Mouse (Mus musculus): ENCODE data around the gene Kcnj3.
"Not testable (repeated sequence)": the region's sequence is repeated elsewhere in the genome, so short reads cannot be mapped to it uniquely, and the experiment has no call there.

Gene Kcnj3

DNA sequence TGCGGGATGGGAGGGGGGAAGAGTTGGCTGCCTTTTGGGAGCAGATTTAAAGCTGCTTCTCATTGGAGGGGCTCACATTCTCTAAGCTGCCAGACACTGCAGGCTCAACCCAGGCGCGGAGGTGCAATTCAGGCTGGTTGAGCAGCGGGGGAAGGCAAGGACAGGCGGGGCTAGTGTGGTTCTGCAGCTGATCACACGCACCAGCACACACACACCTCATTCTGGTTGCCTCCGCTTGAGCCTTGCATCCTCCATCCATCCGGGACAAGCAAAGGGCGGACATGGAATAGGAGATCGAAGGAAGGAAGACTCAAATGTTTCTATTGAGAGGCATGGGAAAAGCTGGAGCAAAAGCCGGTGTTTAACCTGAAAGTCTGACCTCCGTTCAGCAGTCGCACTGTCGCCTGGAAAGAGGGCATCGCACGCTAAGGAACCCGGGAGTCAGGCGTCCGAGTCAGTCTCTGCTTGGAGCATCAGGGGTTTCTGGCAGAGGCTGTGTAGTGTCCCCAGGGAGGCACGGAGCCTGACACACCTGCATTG is at the start of gene Kcnj3:
TSS of gene Kcnj3 (plus strand) at position 250 of the 540 bp plus-strand sequence.
- no peak for DNase-seq (ENCODE audit: low read depth in 2 of 2, low spot score in 2 of 2)

DNA sequence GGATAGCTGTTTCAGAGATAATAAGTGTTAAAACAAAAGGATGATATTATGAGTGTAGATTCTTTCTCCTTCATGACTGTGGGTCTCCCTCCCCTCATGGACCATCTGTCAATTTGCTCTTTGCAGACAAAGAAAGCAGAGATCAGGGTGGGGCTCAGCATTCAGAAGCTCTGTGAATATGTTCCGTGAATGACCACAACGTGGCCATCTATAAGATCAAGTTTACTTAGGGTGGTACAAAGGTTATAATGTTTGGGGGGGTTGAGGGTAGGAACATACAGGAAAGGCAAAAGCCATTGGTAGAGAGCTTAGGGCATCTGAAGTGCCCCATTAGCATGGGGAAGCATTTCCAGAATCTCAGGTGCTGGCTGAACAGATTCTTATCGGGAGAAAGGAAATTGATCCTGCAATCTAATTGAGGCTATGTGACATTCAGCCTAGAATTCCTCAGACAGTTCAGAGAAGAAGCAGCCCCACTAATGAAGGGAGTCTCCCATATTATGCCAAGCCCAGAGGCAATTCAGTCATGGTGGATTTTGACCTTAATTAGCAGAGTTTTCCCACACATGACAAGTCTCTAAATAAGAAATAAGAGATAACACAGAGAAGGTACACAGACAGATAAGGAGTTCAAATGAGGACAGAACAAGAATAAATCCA is 45.3 kb upstream of the Kcnj3 start:
- no peak for DNase-seq (ENCODE audit: low read depth in 2 of 2, low spot score in 2 of 2)

DNA sequence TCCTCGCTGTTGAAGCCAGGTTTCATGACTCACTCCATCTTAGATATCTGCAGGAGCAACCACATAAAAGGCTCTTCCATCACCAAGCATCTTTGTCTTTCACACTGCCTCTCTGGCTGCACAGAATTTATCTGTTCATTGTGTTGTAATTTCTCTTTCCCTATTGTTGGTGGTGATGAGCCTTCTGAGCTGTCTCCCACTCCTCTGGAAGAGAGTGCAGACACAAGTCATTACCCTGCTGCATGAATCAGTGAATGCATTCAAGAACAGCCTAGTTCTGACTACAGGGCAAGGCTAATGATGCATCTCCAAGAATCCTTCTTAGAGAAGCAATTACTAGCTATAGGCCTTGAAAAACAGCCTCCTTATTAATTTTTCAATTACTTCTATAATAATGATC is 30.5 kb upstream of the Kcnj3 start:
- no peak for DNase-seq (ENCODE audit: low read depth in 2 of 2, low spot score in 2 of 2)

DNA sequence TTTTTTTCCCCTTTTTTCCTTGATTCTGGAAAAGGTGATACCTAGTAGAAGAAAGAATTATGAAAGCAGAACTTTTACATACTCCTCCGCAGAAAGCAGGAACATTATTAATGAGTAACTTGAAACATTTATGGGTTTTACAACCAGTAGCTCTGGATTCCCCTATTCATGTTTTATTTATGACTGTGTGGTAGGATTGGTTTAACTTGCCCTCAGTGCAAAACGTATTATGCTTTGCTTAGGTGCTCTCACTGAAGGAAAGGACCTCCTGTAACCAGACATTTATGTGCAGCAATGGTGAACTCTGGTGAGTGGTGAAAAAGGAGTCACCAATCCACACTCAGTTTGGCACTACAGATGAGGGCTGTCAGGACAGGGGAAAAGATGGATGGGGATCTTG is 8.1 kb upstream of the Kcnj3 start:
- DNase-seq (ENCODE audit: low read depth in 2 of 2, low spot score in 2 of 2) = no peak

DNA sequence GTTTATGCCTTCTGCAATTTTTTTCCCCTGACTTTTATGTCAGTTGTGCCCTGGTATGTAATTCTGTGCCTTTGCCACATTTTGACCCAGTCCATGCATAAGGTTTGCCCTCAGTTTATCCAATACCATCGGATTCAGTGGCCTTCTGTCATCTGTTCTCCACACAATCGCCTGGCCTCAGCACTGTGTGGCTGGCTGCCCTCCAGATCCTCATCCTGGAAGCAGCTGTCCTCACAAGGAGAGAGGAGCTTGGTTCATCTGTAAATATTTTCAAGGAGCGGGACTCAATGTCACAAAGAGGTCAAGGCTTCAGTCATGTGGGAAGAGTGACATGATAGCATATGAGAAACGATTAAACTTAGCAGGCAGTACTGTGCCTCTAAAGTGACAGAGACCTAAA is 3.7 kb upstream of the Kcnj3 start:
- DNase-seq (ENCODE audit: low read depth in 2 of 2, low spot score in 2 of 2) = no peak

DNA sequence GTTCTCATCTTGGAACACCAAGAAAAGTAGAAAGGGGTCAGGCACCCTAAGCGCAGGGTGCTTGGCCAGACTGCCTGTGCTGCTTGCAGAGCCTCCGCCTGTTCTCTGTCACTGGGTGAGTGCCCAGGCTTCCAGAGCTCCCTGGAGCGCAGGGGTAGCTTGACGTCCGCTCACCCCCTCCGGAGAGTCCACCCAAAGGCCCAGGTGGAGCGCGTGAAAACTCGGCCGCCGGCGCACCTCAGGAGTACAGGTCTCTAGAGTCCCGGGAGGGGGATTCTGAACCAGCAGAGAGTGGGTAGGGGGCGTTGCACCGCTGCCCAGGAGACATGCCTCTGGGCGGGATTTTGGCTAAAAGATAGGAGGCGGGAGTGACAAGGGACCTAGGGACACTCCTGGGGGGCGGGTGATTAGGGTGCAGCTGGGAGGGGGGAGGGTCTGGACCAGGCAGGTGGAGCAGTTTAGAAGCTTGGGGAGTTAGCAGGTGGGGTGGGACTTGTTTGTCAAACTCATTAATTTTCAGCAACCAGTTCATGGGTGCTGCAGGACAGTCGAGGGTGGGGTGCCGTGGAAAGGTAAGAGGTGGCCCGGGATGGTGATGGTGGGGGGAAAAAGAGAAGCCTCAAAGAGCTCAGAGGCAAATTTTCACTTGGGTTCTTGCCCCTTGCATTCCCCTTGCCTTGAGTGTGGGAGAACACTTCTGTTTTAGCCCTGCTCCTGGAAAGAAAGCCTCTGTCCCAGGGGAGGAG is 664 bp downstream of the Kcnj3 start:
- no peak for DNase-seq (ENCODE audit: low read depth in 2 of 2, low spot score in 2 of 2)

DNA sequence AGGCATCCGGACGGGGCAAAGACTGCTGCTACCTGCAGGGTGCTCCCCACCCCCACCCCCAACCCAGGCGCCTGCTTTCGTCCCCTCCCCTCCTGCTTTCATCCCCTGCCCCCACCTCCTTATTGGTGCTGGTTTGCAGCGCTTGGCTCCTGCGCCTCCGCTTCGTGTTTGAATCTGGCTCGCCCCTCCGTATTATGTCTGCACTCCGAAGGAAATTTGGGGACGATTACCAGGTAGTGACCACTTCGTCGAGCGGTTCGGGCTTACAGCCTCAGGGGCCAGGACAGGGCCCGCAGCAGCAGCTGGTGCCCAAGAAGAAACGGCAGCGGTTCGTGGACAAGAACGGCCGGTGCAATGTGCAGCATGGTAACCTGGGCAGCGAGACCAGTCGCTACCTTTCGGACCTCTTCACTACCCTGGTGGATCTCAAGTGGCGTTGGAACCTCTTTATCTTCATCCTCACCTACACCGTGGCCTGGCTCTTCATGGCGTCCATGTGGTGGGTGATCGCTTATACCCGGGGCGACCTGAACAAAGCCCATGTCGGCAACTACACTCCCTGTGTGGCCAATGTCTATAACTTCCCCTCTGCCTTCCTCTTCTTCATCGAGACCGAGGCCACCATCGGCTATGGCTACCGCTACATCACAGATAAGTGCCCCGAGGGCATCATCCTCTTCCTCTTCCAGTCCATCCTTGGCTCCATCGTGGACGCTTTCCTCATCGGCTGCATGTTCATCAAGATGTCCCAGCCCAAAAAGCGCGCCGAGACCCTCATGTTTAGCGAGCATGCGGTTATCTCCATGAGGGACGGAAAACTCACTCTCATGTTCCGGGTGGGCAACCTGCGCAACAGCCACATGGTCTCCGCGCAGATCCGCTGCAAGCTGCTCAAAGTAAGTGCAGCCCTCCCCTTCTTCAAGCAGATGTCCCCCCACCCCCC is 1.5 kb downstream of the Kcnj3 start:
- no peak for DNase-seq (ENCODE audit: low read depth in 2 of 2, low spot score in 2 of 2)

DNA sequence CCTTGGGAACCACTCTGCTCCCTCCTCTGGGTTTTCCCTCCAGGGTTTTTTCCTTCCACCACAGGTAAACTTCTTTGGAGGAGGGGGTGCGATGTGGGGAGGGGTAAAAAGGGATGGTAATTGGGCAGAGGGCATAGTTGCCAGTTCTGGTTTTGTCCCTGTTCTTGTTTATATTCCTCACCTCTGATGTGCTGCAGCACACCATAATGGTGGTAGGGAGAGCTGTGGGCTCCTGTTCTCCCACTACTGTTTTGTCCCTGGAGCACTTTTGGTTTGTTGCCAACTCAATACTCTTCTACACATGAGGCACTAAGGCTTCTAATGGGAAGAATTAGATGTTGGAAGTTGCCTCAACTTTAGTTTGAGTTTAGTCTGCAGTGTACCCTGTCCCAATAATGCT is 2.2 kb downstream of the Kcnj3 start:
- no peak for DNase-seq (ENCODE audit: low read depth in 2 of 2, low spot score in 2 of 2)

DNA sequence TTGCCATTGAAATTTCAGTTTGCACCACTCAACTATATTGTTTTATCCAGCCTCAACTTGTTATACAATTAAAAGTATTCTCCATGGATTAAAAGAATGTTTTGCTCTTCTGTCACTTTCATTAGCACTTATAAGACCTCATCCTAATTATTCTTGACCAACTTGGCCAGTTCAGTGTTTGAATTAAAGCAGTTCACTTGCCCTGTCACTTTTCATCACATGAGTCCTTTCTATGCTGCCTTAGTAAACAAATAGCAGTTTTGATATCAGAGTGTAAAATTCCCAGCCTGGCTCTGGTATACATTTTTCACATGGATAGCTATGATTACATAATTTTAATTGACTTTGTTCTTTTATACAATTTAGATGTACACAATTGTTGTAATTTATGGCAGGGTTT is 3.4 kb downstream of the Kcnj3 start:
- no peak for DNase-seq (ENCODE audit: low read depth in 2 of 2, low spot score in 2 of 2)

DNA sequence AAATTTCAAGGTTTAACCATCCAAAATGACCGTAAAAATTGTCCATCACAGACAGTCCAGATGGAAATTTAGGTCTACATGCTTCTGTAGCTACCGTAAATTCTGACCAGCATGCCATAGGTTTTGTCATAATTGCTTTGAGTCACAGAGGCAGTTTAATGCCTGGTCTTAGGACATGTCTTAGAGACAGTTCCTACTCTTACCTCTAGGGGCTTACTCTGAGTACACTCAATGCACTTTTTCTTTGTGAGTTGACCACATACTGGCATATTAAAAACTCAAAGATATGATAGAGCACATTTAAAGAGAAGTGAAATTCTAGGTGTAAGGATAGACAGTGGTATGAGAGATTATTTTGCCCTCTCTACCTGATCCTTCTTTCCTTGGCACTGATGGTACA is 6.2 kb downstream of the Kcnj3 start:
- no peak for DNase-seq (ENCODE audit: low read depth in 2 of 2, low spot score in 2 of 2)

DNA sequence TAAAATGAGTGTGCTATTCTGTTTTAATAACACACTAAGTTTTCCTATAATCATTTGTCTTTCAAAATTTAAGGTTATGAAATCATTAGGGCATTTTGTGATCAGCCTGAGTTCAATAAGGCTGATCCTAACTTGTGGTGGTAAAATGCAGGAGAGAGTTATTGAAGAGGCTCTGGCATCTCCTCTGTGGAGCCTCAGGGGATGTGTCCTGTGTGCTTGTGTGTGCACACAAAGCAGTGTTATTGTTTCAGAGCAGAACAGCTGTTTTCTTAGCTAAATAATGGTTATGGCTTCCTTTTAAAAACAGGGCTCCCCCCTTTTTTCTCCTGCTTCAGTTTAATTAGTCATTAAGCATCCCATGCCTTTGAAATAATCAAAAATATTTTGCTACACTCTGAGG is 11.5 kb downstream of the Kcnj3 start:
- DNase-seq (ENCODE audit: low read depth in 2 of 2, low spot score in 2 of 2) = no peak

DNA sequence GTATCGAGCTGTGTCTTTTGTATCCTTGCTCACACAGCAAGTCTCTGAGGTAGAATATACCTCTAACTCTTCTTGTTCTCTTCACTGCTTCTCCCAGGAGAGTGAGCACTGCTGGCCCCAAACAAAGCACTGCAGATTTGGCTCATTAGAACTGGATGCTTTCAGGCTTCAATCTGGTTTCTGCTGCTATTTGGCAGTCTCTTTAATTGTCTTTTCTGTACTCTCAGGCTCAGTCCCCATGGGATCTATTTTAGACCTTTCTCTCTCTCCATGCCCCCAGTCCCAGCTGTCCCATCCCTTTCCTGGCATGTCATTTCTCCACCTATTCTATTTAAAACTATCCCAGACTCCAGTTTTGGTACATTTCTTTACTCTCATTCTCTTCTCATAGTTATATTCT is 15.0 kb downstream of the Kcnj3 start:
- no peak for DNase-seq (ENCODE audit: low read depth in 2 of 2, low spot score in 2 of 2)

DNA sequence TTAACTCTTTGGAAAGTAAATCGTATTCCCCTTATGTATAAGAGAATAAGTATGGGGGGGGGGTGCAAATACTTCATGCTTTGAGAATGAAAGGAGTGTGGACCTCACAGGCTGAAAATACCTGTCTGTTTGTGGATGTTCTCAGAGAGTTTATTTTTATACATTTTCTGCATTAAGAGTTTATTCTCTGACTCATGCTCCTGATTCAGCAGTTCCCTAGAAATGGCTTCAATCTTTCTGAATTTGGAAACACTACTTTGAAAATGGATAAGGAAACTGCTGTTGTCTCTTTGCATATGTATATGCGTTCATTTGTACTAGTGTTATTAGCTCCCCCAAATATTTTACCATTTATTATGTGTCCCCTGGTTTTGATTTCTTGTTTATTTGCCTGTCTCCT is 23.4 kb downstream of the Kcnj3 start:
- no peak for DNase-seq (ENCODE audit: low read depth in 2 of 2, low spot score in 2 of 2)

DNA sequence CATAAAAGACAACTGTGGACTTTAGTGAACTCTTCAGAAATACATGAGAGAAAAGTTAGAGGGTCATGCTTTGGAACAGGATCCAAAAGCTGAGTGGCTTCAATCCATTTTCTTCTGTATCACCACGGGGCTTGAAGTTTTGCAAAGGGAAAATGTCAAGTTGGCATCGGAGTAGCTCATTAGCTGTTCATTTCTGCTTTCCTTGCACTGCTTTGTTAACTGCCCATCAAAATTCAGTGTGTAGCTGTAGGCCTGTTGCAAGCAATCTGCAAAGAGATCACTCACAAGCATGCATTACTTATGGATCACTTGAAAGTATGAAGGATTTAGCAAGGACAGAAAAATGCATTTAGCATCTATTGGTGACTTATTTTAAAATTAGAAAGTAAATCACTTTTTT is 33.4 kb downstream of the Kcnj3 start:
- DNase-seq (ENCODE audit: low read depth in 2 of 2, low spot score in 2 of 2) = no peak

DNA sequence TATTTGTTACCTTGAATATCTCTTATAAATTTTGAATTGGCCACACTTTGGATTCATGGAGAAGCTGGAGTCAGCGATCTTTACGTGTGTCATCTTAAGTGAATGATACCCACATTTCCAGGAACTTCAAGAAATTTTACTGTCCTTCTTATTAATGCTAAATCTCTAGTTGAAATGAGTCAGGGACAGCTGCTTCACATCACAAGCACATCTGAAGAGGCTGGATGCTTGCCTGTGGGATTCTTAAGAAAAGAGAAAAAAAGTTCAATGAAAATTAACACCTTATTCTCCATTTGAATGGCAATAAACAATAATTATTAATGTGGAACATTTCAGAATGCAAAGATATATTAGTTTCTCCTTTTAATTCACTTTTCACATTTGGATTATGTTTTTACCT is 34.2 kb downstream of the Kcnj3 start:
- no peak for DNase-seq (ENCODE audit: low read depth in 2 of 2, low spot score in 2 of 2)

DNA sequence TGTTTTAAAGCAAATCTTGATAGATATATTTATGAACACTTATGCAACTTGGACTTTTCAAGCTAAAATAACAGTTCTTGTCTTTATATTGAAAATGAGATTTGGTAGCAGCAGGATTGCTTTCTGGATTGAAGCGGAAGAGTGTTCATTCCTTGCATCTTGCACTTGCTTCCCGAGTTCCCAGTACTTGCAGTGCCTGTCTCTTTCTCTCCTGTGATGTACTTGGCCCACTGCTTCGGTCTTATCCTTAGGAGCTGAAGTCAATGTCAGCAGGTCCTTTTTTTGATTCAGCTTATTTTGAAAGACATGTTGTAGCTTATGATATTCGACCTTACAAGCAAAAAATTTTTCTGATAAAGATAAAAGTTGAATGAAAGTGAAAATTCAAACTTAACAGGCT is 43.7 kb downstream of the Kcnj3 start:
- DNase-seq (ENCODE audit: low read depth in 2 of 2, low spot score in 2 of 2) = no peak

DNA sequence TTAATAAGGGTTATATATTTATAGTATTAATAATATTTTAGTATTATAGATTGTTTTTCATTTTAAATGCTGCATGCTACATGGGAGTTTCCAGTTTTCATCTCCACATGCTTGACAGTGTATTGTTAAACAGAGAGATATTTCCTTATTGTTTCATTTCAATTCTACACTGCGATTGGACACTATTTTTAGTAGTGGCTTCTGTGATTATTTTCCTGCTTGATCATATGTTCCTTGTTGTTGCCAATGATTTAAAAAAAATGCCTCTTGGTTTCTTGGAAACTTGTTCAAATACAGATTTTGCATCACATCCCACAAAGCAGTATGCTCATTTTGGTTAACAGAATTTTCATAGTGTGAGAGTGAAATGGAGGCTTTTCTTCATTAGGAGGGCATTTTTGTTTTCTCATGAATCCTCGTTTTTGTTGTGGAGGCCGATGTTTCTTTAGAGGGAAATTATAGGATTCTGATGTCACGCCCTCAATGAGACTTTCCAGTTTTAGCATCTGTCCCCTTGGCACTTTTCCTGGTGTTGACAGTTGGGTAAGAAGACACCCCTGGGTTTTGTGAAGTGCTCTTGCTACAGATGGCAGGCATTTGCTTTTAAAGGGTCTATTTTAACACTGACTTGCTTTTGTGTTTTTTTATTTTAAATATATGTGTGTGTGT is 44.3 kb downstream of the Kcnj3 start:
- DNase-seq (ENCODE audit: low read depth in 2 of 2, low spot score in 2 of 2) = no peak

DNA sequence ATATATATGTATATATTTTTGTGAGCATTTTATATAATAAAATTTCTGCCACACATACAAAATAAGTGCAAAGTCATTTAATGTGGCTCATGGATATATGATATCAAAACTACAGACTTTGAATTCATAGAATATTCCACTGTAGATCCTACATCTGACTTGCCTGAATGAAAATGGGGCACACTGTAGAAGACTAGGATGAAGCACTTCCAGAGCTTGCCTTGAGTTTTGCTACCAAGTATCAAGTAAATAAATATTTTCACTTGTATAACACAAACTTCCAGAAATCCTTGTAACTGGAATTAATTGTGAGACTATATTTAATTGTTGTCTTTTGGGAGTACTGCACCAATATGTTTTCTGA is 44.8 kb downstream of the Kcnj3 start:
- no peak for DNase-seq (ENCODE audit: low read depth in 2 of 2, low spot score in 2 of 2)

DNA sequence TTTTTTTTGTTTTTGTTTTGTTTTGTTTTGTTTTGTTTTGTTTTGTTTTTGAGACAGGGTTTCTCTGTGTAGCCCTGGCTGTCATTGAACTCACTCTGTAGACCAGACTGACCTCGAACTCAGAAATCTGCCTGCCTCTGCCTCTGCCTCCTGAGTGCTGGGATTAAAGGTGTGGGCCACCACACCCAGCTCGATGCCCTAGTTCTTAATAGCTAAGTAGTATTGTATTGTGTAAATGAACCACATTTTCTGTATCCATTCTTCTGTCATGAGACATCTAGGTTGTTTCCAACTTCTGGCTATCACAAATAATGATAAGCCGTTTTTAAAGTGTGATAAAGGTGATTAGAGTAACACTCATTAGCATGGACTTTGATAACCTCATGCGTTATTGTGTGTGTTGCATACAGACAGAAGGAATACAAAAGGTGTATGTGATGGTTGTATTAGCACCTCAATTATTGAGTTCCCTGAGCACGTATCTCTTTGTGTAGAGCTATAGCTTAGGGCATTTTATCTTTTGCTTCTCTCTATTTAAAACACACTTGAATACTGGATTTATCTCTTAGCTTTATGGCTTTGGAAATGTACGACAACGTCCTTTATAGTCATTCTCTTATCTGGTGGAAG is 49.8 kb downstream of the Kcnj3 start:
- not testable (repeated sequence) for DNase-seq (ENCODE audit: low read depth in 2 of 2, low spot score in 2 of 2)

DNA sequence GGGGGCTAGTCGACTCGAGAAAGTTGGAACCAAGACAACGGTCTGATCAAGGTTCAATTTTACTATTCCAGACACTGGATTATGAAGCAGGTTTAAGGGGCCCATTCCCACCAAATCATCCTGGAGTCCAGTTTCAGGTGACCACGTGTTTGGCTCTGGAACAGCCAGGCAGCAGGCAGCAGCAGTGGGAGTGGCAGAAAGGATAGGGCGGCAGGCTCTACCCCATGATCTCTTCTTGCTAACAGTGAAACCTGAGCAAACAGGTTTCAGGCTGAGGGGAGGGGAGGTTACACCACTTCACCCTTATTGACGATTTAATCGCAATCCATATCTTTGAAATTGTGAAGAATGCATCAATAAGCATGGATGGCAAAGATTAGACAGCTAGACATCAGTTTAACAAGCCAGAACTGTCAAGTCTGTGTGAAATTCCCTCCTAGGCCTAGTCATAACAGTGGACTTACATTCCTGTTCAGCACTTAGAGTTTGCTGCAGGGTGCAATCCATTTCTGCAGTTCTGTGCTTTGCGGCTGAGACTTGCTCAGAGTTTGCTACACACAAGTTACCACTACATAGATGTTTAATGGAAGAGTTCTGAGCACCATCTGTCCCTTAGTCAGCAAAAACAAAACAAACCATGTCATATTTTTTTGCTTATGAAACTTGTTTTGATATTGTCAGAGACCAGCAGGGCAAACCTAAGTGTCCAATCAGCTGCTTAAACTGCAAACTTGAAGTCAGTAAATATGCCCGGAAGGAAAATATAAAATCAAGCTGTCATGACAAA is 67.8 kb downstream of the Kcnj3 start:
- no peak for DNase-seq (ENCODE audit: low read depth in 2 of 2, low spot score in 2 of 2)

All from CD8-positive naive resting alpha-beta T cell, adult 2 months (primary cell).